Mouse (Mus musculus): ENCODE data around the gene Cacna2d3. TPM values are rescaled to one million over a fixed set of nuclear protein-coding genes. Genes with fewer than 3 reads are reported as not detected.

Gene Cacna2d3
- total RNA-seq, 2 experiments from 2014 or later, result not detected

GRCm38 (mm10) chr14:29405878-29406165 lies 315.8 kb downstream of the Cacna2d3 start:
- ATAC-seq (replicated peaks; ENCODE audit: low FRiP score, low TSS enrichment, poor library complexity, severe bottlenecking), result no peak

GRCm38 (mm10) chr14:29405125-29405877 lies 316.4 kb downstream of the Cacna2d3 start:
- no peak for ATAC-seq (replicated peaks; ENCODE audit: low FRiP score, low TSS enrichment, poor library complexity, severe bottlenecking)

GRCm38 (mm10) chr14:29403849-29404808 lies 317.5 kb downstream of the Cacna2d3 start:
- ATAC-seq (replicated peaks; ENCODE audit: low FRiP score, low TSS enrichment, poor library complexity, severe bottlenecking), result no peak

GRCm38 (mm10) chr14:29402471-29402870 lies 319.2 kb downstream of the Cacna2d3 start:
- no peak for ATAC-seq (replicated peaks; ENCODE audit: low FRiP score, low TSS enrichment, poor library complexity, severe bottlenecking)

GRCm38 (mm10) chr14:29393786-29394185 lies 327.9 kb downstream of the Cacna2d3 start:
- no peak for ATAC-seq (replicated peaks; ENCODE audit: low FRiP score, low TSS enrichment, poor library complexity, severe bottlenecking)

GRCm38 (mm10) chr14:29392851-29393250 lies 328.8 kb downstream of the Cacna2d3 start:
- ATAC-seq (replicated peaks; ENCODE audit: low FRiP score, low TSS enrichment, poor library complexity, severe bottlenecking), result no peak

GRCm38 (mm10) chr14:29391489-29391888 lies 330.2 kb downstream of the Cacna2d3 start:
- no peak for ATAC-seq (replicated peaks; ENCODE audit: low FRiP score, low TSS enrichment, poor library complexity, severe bottlenecking)

- ATAC-seq (replicated peaks; ENCODE audit: low FRiP score, low TSS enrichment, poor library complexity, severe bottlenecking), result no peak
Measured at GRCm38 (mm10) chr14:29387761-29388160, 333.9 kb downstream of the Cacna2d3 start.

DNA sequence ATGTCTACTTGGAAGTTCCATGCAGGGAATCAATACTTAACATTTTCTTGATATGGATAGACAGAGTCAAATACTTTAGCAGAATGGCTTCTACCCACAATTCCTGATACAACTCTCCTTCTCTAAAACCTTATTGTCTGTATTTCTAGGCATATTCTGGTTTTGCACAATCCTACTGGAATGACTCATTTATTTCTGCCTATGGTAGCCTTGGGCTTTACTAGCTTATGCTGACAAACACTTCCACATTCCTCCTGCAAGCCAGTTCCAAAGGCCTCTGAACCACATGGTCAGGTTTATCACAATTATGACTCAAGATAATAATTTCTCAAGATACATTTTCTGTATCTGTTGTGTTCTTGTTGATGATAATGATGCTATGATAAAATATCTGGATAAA lies 336.2 kb downstream of the Cacna2d3 start:
- ATAC-seq (replicated peaks; ENCODE audit: low FRiP score, low TSS enrichment, poor library complexity, severe bottlenecking), result no peak

- no peak for ATAC-seq (replicated peaks; ENCODE audit: low FRiP score, low TSS enrichment, poor library complexity, severe bottlenecking)
Measured at GRCm38 (mm10) chr14:29382786-29383185, 338.9 kb downstream of the Cacna2d3 start.

DNA sequence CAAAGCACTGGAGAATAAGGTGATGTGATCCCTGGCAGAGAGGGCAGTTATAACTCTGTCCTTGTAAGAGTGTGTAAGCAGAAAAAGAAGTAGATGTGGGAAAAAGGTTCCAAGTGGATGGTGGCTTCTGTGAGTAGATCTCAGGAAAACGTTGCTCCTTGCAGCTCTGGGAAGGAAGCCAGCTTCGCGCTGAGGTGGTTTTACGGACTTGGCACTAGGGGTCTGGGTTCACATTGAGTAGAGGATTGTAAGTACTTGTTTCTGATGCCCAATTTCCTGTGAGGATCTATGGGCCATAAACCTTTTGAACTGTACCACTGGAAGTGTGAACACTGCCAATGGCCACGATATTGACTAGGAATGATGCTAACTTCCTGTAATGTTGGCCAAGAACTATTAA lies 354.8 kb downstream of the Cacna2d3 start:
- no peak for ATAC-seq (replicated peaks; ENCODE audit: low FRiP score, low TSS enrichment, poor library complexity, severe bottlenecking)

- ATAC-seq (replicated peaks; ENCODE audit: low FRiP score, low TSS enrichment, poor library complexity, severe bottlenecking), result no peak
Measured at GRCm38 (mm10) chr14:29362448-29362847, 359.2 kb downstream of the Cacna2d3 start.

GRCm38 (mm10) chr14:29350627-29351026 lies 371.0 kb downstream of the Cacna2d3 start:
- no peak for ATAC-seq (replicated peaks; ENCODE audit: low FRiP score, low TSS enrichment, poor library complexity, severe bottlenecking)

GRCm38 (mm10) chr14:29341581-29341980 lies 380.1 kb downstream of the Cacna2d3 start:
- ATAC-seq (replicated peaks; ENCODE audit: low FRiP score, low TSS enrichment, poor library complexity, severe bottlenecking), result no peak

DNA sequence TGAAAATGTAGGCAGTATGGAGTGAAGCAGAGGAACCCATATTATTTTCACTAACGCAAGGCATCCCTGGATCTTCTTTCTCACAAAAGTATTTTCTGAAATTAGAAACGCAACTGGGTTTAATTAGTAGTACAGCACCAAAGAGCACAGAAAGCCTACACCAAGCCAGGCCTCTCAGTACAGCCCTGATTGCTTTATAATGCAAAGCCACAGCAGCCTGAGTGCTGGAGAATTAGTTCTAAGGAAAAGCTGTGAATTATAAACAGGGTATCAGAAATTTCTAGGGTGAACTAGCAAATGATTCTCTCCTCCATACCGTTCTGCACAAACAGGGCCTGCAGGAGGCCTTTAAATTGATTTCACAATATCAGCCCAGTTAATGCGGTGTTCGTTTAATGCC lies 380.9 kb downstream of the Cacna2d3 start:
- no peak for ATAC-seq (replicated peaks; ENCODE audit: low FRiP score, low TSS enrichment, poor library complexity, severe bottlenecking)

GRCm38 (mm10) chr14:29334897-29335296 lies 386.8 kb downstream of the Cacna2d3 start:
- ATAC-seq (replicated peaks; ENCODE audit: low FRiP score, low TSS enrichment, poor library complexity, severe bottlenecking), result no peak

DNA sequence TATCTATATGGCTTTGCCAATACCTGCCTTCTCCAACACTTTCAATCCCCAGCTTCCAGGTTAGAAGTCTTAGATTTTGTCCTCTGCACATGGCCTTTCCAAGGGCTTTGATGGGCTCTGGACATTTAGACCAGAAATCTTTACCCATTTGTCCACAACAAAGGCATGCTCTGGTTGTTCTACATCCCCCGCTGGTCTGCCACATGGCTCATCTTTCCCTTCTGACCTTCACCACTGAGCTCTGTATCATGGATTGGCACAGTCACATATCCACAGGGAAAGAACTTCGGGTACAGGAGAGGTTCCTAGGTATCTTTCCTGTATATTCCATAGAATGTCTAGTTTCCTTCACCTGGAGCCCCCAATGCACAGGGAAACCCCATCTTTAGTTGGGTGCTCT lies 387.4 kb downstream of the Cacna2d3 start:
- no peak for ATAC-seq (replicated peaks; ENCODE audit: low FRiP score, low TSS enrichment, poor library complexity, severe bottlenecking)

DNA sequence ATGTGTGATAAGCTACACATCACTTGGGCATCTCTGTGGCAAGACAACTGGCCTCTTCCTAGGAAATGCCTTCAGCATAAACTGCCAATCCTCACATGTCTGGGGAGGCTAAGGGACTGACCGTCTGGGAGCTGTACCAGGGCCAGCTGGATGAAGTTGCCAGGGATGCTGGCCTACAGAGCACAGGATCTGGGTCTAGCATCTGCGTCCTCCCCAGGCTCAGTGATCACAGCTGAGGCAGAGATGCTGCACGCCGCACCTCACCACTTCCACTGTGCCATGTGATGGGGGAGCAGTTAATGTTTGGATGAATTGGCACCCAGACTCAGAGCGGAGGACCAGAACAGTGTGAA lies 397.3 kb downstream of the Cacna2d3 start:
- ATAC-seq (replicated peaks; ENCODE audit: low FRiP score, low TSS enrichment, poor library complexity, severe bottlenecking), result no peak

GRCm38 (mm10) chr14:29323718-29324429 lies 397.8 kb downstream of the Cacna2d3 start:
- ATAC-seq (replicated peaks; ENCODE audit: low FRiP score, low TSS enrichment, poor library complexity, severe bottlenecking), result no peak

DNA sequence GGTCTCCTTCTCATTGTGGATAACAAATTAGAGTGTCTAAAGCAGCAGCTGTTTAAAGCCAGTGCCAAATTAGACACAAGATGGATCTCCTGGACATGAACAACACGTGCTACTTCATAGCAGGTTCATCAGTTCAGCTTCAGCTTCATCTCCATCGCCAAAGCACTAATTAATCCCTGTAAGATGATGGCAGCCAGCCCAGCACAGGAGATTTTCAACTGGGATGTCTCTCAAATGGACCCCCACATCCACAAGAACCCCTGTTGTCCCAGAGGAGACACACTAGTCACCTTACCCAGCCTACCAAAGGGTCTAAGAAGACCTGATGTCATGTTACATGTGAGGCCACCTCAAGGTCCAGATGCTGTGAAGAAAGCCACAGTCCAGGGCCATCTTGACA lies 408.2 kb downstream of the Cacna2d3 start:
- no peak for ATAC-seq (replicated peaks; ENCODE audit: low FRiP score, low TSS enrichment, poor library complexity, severe bottlenecking)
